Comparison of ENCODE assay signal across 9 mouse cellular contexts in genomic region chr5:53509465-53509864, GRCm38 (mm10). TPM values are rescaled to one million over a fixed set of nuclear protein-coding genes. Genes with fewer than 3 reads are reported as not detected.
DNase-seq lines count a peak whose midpoint lies in the region; ATAC-seq and TF ChIP-seq lines count a peak whose summit lies in the region.
"Had no signal": no experiment of that assay in that cellular context is flagged by ENCODE, and none has a peak within 500 bp of the region (broad histone marks: within the 10 kb centered on the region; RNA-seq: fewer than 3 reads in every experiment).

No protein-coding gene starts in this region.

- in situ Hi-C loops in ES-E14 (cut with MboI; ENCODE audit: low sequenced_read_pairs in 2 of 2, unreplicated experiment in 2 of 2), result no loop called here

- H3K36me3 ChIP-seq in ES-E14 (ENCODE audit: control insufficient read depth, insufficient read depth, low read length, poor library complexity, severe bottlenecking), result no peaks in the 10 kb centered on the region
- no peaks in the 10 kb centered on the region for H3K36me3 ChIP-seq in midbrain, postnatal 0 days (ENCODE audit: insufficient read depth, low read length)
- H3K36me3 ChIP-seq: forebrain, embryonic 12.5 days had no signal

- 79% methylated on average over 10 of the region's 10 CpGs for WGBS in midbrain, postnatal 0 days

- H3K9me3 ChIP-seq in ES-E14 (ENCODE audit: control insufficient read depth, insufficient read depth, low read depth, low read length), result no peaks in the 10 kb centered on the region
- no peaks in the 10 kb centered on the region for H3K9me3 ChIP-seq in midbrain, postnatal 0 days (ENCODE audit: low read length)
- H3K9me3 ChIP-seq: forebrain, embryonic 12.5 days had no signal

- peak overlapping the region; percentile 60 for H3K27ac ChIP-seq in ES-E14 (ENCODE audit: insufficient read depth, low read depth, low read length, poor library complexity, severe bottlenecking)
- peak overlapping the region; percentile 81 for H3K27ac ChIP-seq in gastrocnemius, adult 2 months
- no peak overlapping the region for H3K27ac ChIP-seq in midbrain, postnatal 0 days (ENCODE audit: low read depth, low read length)
- H3K27ac ChIP-seq: forebrain, embryonic 12.5 days had no signal

- no peak overlapping the region for H3K4me2 ChIP-seq in midbrain, postnatal 0 days (ENCODE audit: low read depth, low read length, poor library complexity, severe bottlenecking)
- H3K4me2 ChIP-seq: forebrain, embryonic 12.5 days had no signal

- 0 out of 4 replicates have a peak overlapping the region, but pooled peaks of 1 of the 2 experiments have one; percentile 0 for H3K4me3 ChIP-seq in ES-E14 (ENCODE audit: insufficient read depth in 1 of 2, low read depth in 1 of 2, low read length in 2 of 2, poor library complexity in 1 of 2, severe bottlenecking in 1 of 2)
- 0 out of 2 replicates have a peak overlapping the region, but pooled peaks have one; percentile 32 for H3K4me3 ChIP-seq in gastrocnemius, adult 2 months
- no peak overlapping the region for H3K4me3 ChIP-seq in midbrain, postnatal 0 days (ENCODE audit: low read depth, low read length)
- H3K4me3 ChIP-seq: forebrain, embryonic 12.5 days had no signal

- H3K4me1 ChIP-seq in ES-E14 (ENCODE audit: control insufficient read depth in 2 of 2, insufficient read depth in 2 of 2, low read length in 2 of 2, poor library complexity in 1 of 2), result peaks cover 17 to 24% of the 10 kb centered on the region in 2 experiments
- no peaks in the 10 kb centered on the region for H3K4me1 ChIP-seq in midbrain, postnatal 0 days (ENCODE audit: insufficient read depth, low read length)
- H3K4me1 ChIP-seq: forebrain, embryonic 12.5 days had no signal

- no peaks in the 10 kb centered on the region for H3K27me3 ChIP-seq in midbrain, postnatal 0 days (ENCODE audit: insufficient read depth, low read length)
- H3K27me3 ChIP-seq: forebrain, embryonic 12.5 days had no signal

- H3K9ac ChIP-seq in ES-E14 (ENCODE audit: insufficient read depth, low read depth, low read length, poor library complexity, severe bottlenecking), result 0 out of 2 replicates have a peak overlapping the region, but pooled peaks have one; percentile 5
- H3K9ac ChIP-seq in midbrain, postnatal 0 days (replicated peaks; ENCODE audit: low read length, poor library complexity, severe bottlenecking), result no peak overlapping the region
- H3K9ac ChIP-seq: forebrain, embryonic 12.5 days had no signal

- intact Hi-C loops in gastrocnemius, adult 2 months (cut with DNase I), result loop anchor here (5.0 kb wide), 1 partner anchor 37 kb away; no protein-coding TSS in a partner anchor

- TF ChIP-seq CTCF in gastrocnemius, adult 2 months (IDR thresholded peaks at IDR 0.05), result no peak
- no peak for TF ChIP-seq CTCF in midbrain, postnatal 0 days (IDR thresholded peaks at IDR 0.05)

- peak; percentile 4 to 15 for DNase-seq in kidney, postnatal 36 days
- no peak for DNase-seq in kidney, adult 18-20 months
- DNase-seq in ES-E14 (ENCODE audit: low read depth, low spot score), result no peak
- DNase-seq in gastrocnemius, adult 2 months, result peak; percentile 66
- DNase-seq in urinary bladder, adult 2 months (ENCODE audit: low spot score), result no peak
- no peak for DNase-seq in midbrain, postnatal 0 days (ENCODE audit: low spot score)
- no peak for DNase-seq in thymus, postnatal 4 days

- ATAC-seq in megakaryocyte, adult 5-6 weeks (ENCODE audit: poor library complexity, severe bottlenecking), result peak; percentile 94
- ATAC-seq in midbrain, postnatal 0 days (ENCODE audit: low FRiP score), result no peak

TF ChIP-seq in ES-E14, 5 proteins besides CTCF, POLR2A, EP300 and RAD21:
- TF ChIP-seq ZNF384 (IDR thresholded peaks at IDR 0.05; ENCODE audit: low read depth, low read length), result no peak
- TF ChIP-seq ZC3H11A (IDR thresholded peaks at IDR 0.05; ENCODE audit: borderline replicate concordance, low read depth, low read length), result 0 out of 2 replicates have a peak, but pooled peaks have one; percentile 11

RNA-seq across cellular contexts. Expression of gene Rbpj, which starts 43.5 kb away (rescaled TPM):
- total RNA-seq in ES-E14 (2012; rRNA removed), result 159 and 188 TPM in 2 replicates
- total RNA-seq in gastrocnemius, adult 2 months (2021), result 10 to 100 TPM; 20.9 to 21.7 TPM
- total RNA-seq in megakaryocyte, adult 5-6 weeks (2015), result 92.4 and 93.2 TPM in 2 replicates
- 50.8 and 64.1 TPM in 2 replicates for total RNA-seq in megakaryocyte, adult 5-6 weeks (2017)
- 37.4 and 40.3 TPM in 2 replicates for polyA plus RNA-seq in urinary bladder, adult 2 months (2012; rRNA removed)
- total RNA-seq in midbrain, postnatal 0 days (2014; rRNA removed), result 21.0 and 23.7 TPM in 2 replicates
- 14.5 and 14.8 TPM in 2 replicates for polyA plus RNA-seq in midbrain, postnatal 0 days (2015; fragmentation: Nextera tagmentation; extraction: Ambion mirVana)

Comparison
In these comparisons a context has a peak if more than half of its experiments do, and no peak if none do; other contexts are left out.
1. DNase-seq: peak in kidney, postnatal 36 days (2 of 2) and gastrocnemius, adult 2 months (single experiment); none in kidney, adult 18-20 months (single experiment), ES-E14 (single experiment), urinary bladder, adult 2 months (single experiment), midbrain, postnatal 0 days (single experiment) and thymus, postnatal 4 days (single experiment).